Mouse (Mus musculus) kidney, embryonic 14.5 days (tissue): ENCODE results near the gene Cldn3. TPM values are rescaled to one million over a fixed set of nuclear protein-coding genes. Genes with fewer than 3 reads are reported as not detected.

Experiments used
- ATAC-seq: fragments of 200-750 bp; cut with Nextera tagmentation; 2 replicates; pipeline ENCODE4 v1.8.0; 2017; ENCODE audit warnings: moderate number of reproducible peaks, mild to moderate bottlenecking, moderate TSS enrichment, moderate library complexity; ENCODE audit not compliant: low FRiP score, low TSS enrichment
- H3K27ac ChIP-seq: fragments of 300-500 bp; sonication (generic); 2 replicates; pipeline ENCODE4 v1.5.1; 2014; ENCODE audit warnings: low read depth, mild to moderate bottlenecking, low read length, moderate library complexity, mixed read lengths
- H3K27me3 ChIP-seq: fragments of 300-500 bp; sonication (generic); 2 replicates; pipeline ENCODE4 v1.6.1; 2014; ENCODE audit warnings: mild to moderate bottlenecking, low read length; ENCODE audit not compliant: control insufficient read depth, insufficient read depth
- H3K36me3 ChIP-seq: fragments of 300-500 bp; sonication (generic); 2 replicates; pipeline ENCODE4 v1.6.1; 2014; ENCODE audit warnings: low read length, mixed read lengths; ENCODE audit not compliant: control insufficient read depth, insufficient read depth
- H3K4me1 ChIP-seq: fragments of 300-500 bp; sonication (generic); 2 replicates; pipeline ENCODE4 v1.6.1; 2014; ENCODE audit warnings: low read length, mixed read lengths; ENCODE audit not compliant: control insufficient read depth, insufficient read depth
- H3K4me2 ChIP-seq: fragments of 300-500 bp; sonication (generic); replicated peaks from 2 replicates; pipeline ENCODE4 v1.6.1; 2014; ENCODE audit warnings: low read depth, mild to moderate bottlenecking, low read length
- H3K4me3 ChIP-seq: fragments of 300-500 bp; sonication (generic); 2 replicates; pipeline ENCODE4 v1.5.1; 2014; ENCODE audit warnings: mild to moderate bottlenecking, low read length
- H3K9ac ChIP-seq: fragments of 300-500 bp; sonication (generic); 2 replicates; pipeline ENCODE4 v1.6.1; 2014; ENCODE audit warnings: low read depth, mild to moderate bottlenecking, low read length, moderate library complexity
- H3K9me3 ChIP-seq: fragments of 300-500 bp; sonication (generic); 2 replicates; pipeline ENCODE4 v1.6.1; 2016; ENCODE audit warnings: low read length; ENCODE audit not compliant: control insufficient read depth
- WGBS: fragments of 180-500 bp; shearing (Covaris S2); extraction: QIAGEN DNeasy Blood & Tissue Kit; methylation state at CpG from one replicate; pipeline ENCODE4 v1.1.7; 2014; 5-methylcytosine and 5-hydroxymethylcytosine counted together
- polyA plus RNA-seq: library from polyadenylated mRNA; unstranded; fragments of >200 nt; fragmentation: Nextera tagmentation; extraction: Ambion mirVana; gene quantifications from 2 replicates; pipeline ENCODE4 v1.2.1, GENCODE M21; 2014

The Cldn3 gene
- polyA plus RNA-seq, 1 experiment from 2014 or later, result 54.7 TPM

DNA sequence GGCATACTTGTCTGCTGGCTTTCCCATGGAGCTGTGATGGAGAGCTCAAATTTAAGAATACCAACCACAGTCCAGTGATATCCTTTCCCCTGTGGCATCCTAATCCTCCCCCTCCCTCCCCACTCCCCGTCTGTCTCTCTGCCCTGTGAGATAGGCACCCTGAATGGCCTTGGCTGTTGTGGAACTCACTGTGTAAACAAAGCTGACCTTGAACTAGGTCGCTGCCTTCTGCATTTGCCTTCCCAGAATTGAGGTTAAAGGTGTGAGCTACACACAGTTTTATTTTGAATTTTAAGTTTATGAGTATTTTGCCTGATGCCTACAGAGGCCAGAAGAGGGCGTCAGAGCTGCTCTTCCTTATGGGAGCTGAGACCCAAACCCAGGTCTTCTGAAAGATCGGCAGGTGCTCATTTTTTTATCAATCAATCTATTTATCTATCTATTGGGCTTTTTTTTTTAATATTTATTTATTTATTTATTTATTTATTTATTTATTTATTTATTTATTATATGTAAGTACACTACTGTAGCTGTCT, 30.3 kb downstream of the Cldn3 start:
- 44% methylated on average over 4 of the region's 4 CpGs for WGBS
- Histone ChIP-seq H3K9ac (no peak overlapping the region), H3K9me3 (no peaks in the 10 kb centered on the region), H3K27ac (no peak overlapping the region), H3K36me3 (no peaks in the 10 kb centered on the region), H3K27me3 (no peaks in the 10 kb centered on the region), H3K4me1 (peaks cover 16% of the 10 kb centered on the region), H3K4me3 (no peak overlapping the region), H3K4me2 (no peak overlapping the region)
- no peak for ATAC-seq

DNA sequence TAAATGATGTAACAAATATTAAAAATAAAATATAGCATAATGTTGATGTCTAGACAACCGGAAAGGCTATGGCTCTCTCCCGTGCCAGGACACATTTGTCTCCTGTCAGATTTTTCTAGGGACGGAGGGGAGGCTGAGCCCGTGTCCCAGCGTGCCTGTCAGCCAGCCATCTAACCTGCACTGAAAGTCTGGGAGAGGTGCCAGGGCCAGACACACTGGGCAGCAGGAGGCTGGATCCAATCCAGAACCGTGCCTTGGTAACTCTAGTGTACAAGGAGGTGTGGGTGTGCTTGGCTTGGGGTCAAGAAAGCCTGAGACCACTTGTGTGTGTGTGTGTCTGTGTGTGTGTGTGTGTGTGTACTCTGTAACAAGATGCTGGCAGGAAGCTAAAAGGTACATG, 35.8 kb downstream of the Cldn3 start:
- no peak for ATAC-seq
- no peak overlapping the region for H3K4me2 ChIP-seq
- no peaks in the 10 kb centered on the region for H3K36me3 ChIP-seq
- H3K27me3 ChIP-seq, result no peaks in the 10 kb centered on the region
- no peak overlapping the region for H3K4me3 ChIP-seq
- no peak overlapping the region for H3K9ac ChIP-seq
- no peak overlapping the region for H3K27ac ChIP-seq
- 42% methylated on average over 6 of the region's 6 CpGs for WGBS
- peaks cover 42% of the 10 kb centered on the region for H3K4me1 ChIP-seq
- no peaks in the 10 kb centered on the region for H3K9me3 ChIP-seq

DNA sequence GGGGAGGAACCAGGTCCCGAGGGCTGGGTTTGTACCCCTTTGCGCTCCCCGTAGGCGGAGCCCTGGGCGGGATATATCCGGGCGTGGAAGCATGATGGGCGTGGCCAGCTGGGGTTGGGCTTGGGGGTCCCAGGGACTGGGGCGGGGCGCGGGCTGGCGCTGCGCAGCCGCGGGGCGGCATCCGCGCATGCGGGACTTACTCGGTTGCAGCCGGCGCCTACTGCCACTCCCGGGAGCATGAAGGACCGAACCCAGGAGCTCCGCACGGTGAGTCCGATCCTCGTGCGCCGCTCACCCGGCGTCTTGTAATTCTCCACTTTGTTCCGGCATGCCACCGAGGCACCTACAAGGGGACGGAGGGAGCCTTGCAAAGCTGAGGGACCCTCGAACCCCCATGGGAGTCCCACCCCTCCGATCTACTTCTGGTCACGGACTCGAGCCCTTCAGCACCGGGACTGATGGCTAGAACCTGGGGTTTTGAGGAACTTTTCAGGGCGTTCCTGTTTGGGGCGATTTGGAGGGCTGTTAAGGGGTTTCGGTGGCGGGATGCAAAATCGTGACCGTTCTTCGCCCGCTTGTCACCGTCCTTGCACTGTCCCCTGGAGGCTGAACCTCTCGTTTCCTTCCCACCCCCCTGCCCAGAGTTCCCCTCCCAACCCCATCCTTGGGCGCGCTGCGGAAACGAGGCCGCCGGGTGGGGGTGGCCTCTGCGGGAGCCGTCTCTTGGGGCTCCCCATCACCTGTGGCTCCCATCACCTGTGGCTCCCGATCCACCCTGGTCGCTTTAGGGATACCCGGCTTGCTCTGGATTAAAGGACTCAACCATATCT, 37.5 kb downstream of the Cldn3 start, which contains the start of gene Stx1a:
TSS of gene Stx1a (plus strand) at position 139 of the 830 bp plus-strand sequence.
- no peaks in the 10 kb centered on the region for H3K27me3 ChIP-seq
- under 1% methylated on average over 61 of the region's 61 CpGs for WGBS
- H3K4me2 ChIP-seq, result peak within 1 kb of the TSS; percentile 96
- peak within 1 kb of the TSS; percentile 24; the same call in 1 of the 2 replicates for H3K27ac ChIP-seq
- peak within 1 kb of the TSS; percentile 76 for H3K4me3 ChIP-seq
- peaks cover 45% of the 10 kb centered on the region for H3K4me1 ChIP-seq
- peak; percentile 92 for ATAC-seq
- peak within 1 kb of the TSS; percentile 82 for H3K9ac ChIP-seq
- no peaks in the 10 kb centered on the region for H3K9me3 ChIP-seq
- H3K36me3 ChIP-seq, result no peaks in the 10 kb centered on the region

DNA sequence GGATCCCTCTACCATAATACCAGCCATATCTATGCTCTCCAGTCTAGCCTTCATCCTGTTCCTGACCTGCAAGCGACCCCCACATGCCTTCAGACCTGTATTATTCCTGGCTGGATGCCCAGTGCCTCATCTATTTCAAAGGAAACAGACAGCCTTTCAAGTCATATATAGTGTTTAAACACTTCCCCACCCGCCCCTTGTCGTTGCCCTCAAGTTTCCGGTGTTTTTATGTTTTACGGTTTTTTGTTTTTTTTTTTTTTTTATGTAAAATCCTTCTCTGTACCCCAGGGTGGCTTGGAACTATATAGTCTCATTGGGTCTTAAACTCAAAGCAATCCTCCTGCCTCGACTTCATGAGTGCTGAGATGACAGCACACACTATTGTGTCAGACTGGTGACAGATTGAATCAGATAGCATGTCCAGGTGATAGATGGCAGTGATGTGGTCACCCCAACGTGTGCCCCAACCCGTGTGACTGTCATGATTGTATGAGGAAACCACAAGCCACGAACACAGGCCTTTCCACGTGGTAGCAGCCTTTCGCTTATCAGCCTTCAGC, 38.7 kb downstream of the Cldn3 start:
- Histone ChIP-seq H3K27me3 (no peaks in the 10 kb centered on the region), H3K27ac (no peak overlapping the region), H3K36me3 (no peaks in the 10 kb centered on the region), H3K4me2 (peak overlapping the region; percentile 96), H3K9ac (0 out of 2 replicates have a peak overlapping the region, but pooled peaks have one; percentile 82), H3K4me1 (peaks cover 53% of the 10 kb centered on the region), H3K4me3 (peak overlapping the region; percentile 76), H3K9me3 (no peaks in the 10 kb centered on the region)
- ATAC-seq, result no peak
- 22% methylated on average over 11 of the region's 11 CpGs for WGBS

DNA sequence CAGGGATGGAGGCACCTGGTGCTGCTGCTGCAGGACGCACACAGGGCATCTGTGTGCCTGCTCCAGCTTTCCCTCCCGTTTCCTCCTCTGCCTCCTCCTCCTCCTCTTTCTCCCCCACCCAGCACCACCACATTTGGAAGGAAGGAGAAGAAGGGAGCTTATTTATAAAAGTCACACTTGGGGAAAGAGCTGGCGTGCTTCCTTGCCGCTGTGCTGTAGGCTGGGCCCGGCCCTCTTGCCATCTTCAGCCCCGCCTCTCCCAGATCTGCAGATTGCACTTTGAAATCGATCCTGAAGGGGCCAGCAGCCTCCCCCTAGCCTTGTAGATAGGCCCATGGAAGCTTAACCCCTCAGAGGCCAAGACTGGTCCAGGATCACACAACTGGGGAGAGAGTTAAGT, 39.9 kb downstream of the Cldn3 start:
- H3K9me3 ChIP-seq, result no peaks in the 10 kb centered on the region

DNA sequence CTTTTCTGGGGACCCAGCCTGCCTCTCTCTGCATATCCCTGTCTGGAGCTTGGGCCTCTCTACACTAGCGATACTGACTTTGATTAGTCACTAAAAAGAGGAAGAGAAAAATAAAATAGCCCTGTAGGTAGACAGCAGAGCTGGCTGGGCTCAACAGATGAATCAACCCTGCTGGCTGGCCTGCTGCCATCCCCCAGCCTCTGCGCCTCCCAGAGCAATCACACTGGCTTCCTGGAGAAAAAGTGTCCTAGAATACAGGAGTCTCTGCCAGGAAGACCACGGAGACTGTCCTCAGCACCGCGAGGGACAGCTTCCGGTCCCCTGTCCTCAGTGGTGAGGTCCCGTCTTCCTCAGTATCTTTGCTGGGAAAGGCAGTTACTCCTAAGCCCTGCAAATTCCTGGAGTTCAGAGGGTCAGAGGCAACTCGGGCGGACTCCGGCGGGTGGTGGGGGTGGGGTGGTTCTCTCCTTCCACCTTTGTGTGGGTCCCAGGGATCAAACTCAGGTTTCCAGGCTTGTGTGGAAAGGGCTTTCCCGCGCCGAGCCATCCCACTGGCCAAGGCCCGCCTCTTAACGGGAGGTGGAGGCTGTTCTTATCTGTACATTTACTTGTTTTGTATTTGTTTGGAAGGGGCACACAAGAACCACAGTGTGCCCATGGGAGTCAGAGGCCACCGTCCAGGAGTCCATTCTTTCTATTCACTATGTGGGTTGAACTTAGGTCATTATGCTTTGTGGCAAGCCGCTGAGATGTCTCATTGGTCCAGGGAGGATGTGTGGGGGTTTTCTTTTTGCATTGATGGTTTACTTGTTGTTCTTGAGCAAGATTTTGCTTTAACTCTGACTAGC, 43.2 kb downstream of the Cldn3 start:
- Histone ChIP-seq H3K27ac (peak overlapping the region; percentile 15; the same call in 1 of the 2 replicates), H3K9me3 (no peaks in the 10 kb centered on the region), H3K36me3 (no peaks in the 10 kb centered on the region), H3K4me2 (peak overlapping the region; percentile 13; the same call in 1 of the 2 replicates), H3K9ac (peak overlapping the region; percentile 34; the same call in 1 of the 2 replicates), H3K4me3 (0 out of 2 replicates have a peak overlapping the region, but pooled peaks have one; percentile 4), H3K4me1 (peaks cover 36% of the 10 kb centered on the region), H3K27me3 (no peaks in the 10 kb centered on the region)
- no peak for ATAC-seq
- 45% methylated on average over 18 of the region's 18 CpGs for WGBS

More for the DNA sequence above, 39.9 kb downstream of the Cldn3 start:
- Histone ChIP-seq H3K27ac (no peak overlapping the region), H3K27me3 (no peaks in the 10 kb centered on the region), H3K36me3 (no peaks in the 10 kb centered on the region), H3K4me3 (peak overlapping the region; percentile 10; the same call in 1 of the 2 replicates), H3K9ac (peak overlapping the region; percentile 31; the same call in 1 of the 2 replicates), H3K4me2 (peak overlapping the region; percentile 96), H3K4me1 (peaks cover 53% of the 10 kb centered on the region)
- no peak for ATAC-seq
- WGBS, result 6% methylated on average over 7 of the region's 7 CpGs

DNA sequence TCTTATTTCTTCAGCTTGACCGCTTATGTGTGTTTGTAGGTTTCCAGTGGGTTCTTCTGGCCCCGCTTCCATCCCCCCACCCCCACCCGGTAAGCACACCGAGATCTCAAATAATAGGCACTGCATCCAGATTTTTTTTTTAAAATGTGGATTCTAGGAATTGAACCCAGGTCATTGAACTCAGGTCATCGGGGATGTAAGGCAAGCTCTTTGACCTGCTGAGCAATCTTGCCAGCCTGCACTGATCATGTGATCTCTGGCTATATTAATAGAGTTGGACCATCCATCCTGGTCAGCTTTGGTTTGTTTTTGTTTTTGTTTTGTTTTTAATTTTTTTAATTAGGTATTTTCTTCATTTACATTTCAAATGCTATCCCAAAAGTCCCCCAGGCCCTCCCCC, 46.6 kb downstream of the Cldn3 start:
- no peak overlapping the region for H3K4me2 ChIP-seq
- H3K36me3 ChIP-seq, result peaks cover 6% of the 10 kb centered on the region; the same call in 1 of the 2 replicates
- no peak for ATAC-seq
- H3K4me3 ChIP-seq, result no peak overlapping the region
- H3K27me3 ChIP-seq, result no peaks in the 10 kb centered on the region
- H3K27ac ChIP-seq, result no peak overlapping the region
- WGBS, result 92% methylated on average over 5 of the region's 5 CpGs
- no peak overlapping the region for H3K9ac ChIP-seq
- peaks cover 10% of the 10 kb centered on the region for H3K4me1 ChIP-seq
- no peaks in the 10 kb centered on the region for H3K9me3 ChIP-seq

DNA sequence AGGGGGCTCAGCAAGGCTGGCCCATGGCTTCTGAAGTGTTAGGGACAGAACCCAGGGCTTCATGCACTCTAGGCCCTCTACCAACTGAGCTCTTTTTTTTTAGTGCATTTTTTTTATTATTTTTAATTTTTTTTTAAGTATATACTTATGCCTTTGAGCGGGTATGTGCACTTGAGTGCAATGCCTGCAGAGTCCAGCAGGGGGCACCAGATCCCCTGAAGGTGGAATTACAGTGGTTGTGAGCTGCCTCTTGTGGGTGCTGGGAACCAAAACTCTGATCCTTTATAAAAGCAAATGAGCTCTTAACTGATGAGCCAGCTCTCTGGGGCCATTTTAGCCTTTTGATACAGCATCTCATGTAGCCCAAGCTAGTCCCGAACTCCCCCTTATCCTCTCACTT, 48.6 kb downstream of the Cldn3 start:
- H3K27ac ChIP-seq, result no peak overlapping the region
- H3K4me1 ChIP-seq, result no peaks in the 10 kb centered on the region
- H3K4me2 ChIP-seq, result no peak overlapping the region
- H3K9ac ChIP-seq, result no peak overlapping the region
- no peaks in the 10 kb centered on the region for H3K27me3 ChIP-seq
- peaks cover 19% of the 10 kb centered on the region; the same call in 1 of the 2 replicates for H3K36me3 ChIP-seq
- WGBS, result 100% methylated on average over 2 of the region's 2 CpGs
- ATAC-seq, result no peak
- H3K9me3 ChIP-seq, result no peaks in the 10 kb centered on the region
- H3K4me3 ChIP-seq, result no peak overlapping the region
